Mouse (Mus musculus) kidney, embryonic 16.5 days (tissue): ENCODE data around the gene Klra5. TPM values are rescaled to one million over a fixed set of nuclear protein-coding genes. Genes with fewer than 3 reads are reported as not detected.
"Not testable (repeated sequence)": the region's sequence is repeated elsewhere in the genome, so short reads cannot be mapped to it uniquely, and the experiment has no call there.

Experiments used
- ATAC-seq: fragments of 200-750 bp; cut with Nextera tagmentation; 2 replicates; pipeline ENCODE4 v1.8.0; 2017; ENCODE audit warnings: moderate TSS enrichment; ENCODE audit not compliant: low FRiP score, low TSS enrichment
- H3K27ac ChIP-seq: fragments of 300-500 bp; sonication (generic); 2 replicates; pipeline ENCODE4 v1.5.1; 2014; ENCODE audit warnings: low read length
- H3K27me3 ChIP-seq: fragments of 300-500 bp; sonication (generic); 2 replicates; pipeline ENCODE4 v1.6.1; 2014; ENCODE audit warnings: low read length, control low read depth, mixed read lengths; ENCODE audit not compliant: insufficient read depth
- H3K36me3 ChIP-seq: fragments of 300-500 bp; sonication (generic); 2 replicates; pipeline ENCODE4 v1.6.1; 2014; ENCODE audit warnings: low read length, control low read depth, mixed read lengths; ENCODE audit not compliant: insufficient read depth
- H3K4me1 ChIP-seq: fragments of 300-500 bp; sonication (generic); 2 replicates; pipeline ENCODE4 v1.6.1; 2014; ENCODE audit warnings: low read length, control low read depth, mixed read lengths; ENCODE audit not compliant: insufficient read depth
- H3K4me2 ChIP-seq: fragments of 300-500 bp; sonication (generic); replicated peaks from 2 replicates; pipeline ENCODE4 v1.6.1; 2014; ENCODE audit warnings: low read depth, low read length
- H3K4me3 ChIP-seq: fragments of 300-500 bp; sonication (generic); 2 replicates; pipeline ENCODE4 v1.5.1; 2014; ENCODE audit warnings: mild to moderate bottlenecking, low read length
- H3K9ac ChIP-seq: fragments of 300-500 bp; sonication (generic); replicated peaks from 2 replicates; pipeline ENCODE4 v1.6.1; 2014; ENCODE audit warnings: low read length
- H3K9me3 ChIP-seq: fragments of 300-500 bp; sonication (generic); 2 replicates; pipeline ENCODE4 v1.6.1; 2016; ENCODE audit warnings: low read length, control low read depth
- WGBS: fragments of 180-500 bp; shearing (Covaris S2); extraction: QIAGEN DNeasy Blood & Tissue Kit; methylation state at CpG from one replicate; pipeline ENCODE4 v1.1.7; 2014; 5-methylcytosine and 5-hydroxymethylcytosine counted together
- polyA plus RNA-seq: library from polyadenylated mRNA; unstranded; fragments of >200 nt; fragmentation: Nextera tagmentation; extraction: Ambion mirVana; gene quantifications from 2 replicates; pipeline ENCODE4 v1.2.1, GENCODE M21; 2015

Klra5 gene
- not detected in 2 replicates for polyA plus RNA-seq

DNA sequence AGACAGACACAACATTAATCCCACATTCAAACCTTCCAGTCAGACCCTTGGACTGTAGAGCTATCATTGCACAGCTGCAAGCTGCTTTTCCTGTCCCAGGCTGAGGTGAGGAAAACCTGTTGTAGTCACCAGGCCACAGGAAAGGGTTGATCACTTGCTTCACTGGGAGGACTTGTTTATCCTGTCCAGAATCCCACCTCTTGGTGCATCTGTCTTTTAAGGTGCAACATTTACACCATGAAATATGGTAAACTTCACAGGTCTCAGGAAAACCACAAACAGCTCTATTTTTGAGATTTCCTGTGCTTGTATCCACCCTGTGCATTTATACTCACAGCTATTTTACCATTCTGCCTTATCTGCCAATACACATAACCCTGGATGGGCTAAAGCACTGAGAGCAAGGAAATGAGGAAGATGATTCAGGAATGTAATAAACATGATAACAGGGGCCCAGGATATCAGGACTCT, at the start of gene Klra5:
Klra5 (minus strand) TSS at position 175 of the 471 bp plus-strand sequence.
- H3K27me3 ChIP-seq, H3K9ac ChIP-seq, H3K4me2 ChIP-seq, H3K4me3 ChIP-seq, H3K27ac ChIP-seq, H3K36me3 ChIP-seq, ATAC-seq, H3K4me1 ChIP-seq: not testable (repeated sequence)
- H3K9me3 ChIP-seq = peaks cover 17% of the 10 kb centered on the region

GRCm38 (mm10) chr6:129916996-129917395, 454 bp downstream of the Klra5 start:
- Histone ChIP-seq H3K27me3 (no peaks in the 10 kb centered on the region), H3K4me2 (no peak overlapping the region), H3K9me3 (peaks cover 14% of the 10 kb centered on the region), H3K4me1 (no peaks in the 10 kb centered on the region), H3K36me3 (no peaks in the 10 kb centered on the region), H3K9ac (no peak overlapping the region), H3K27ac (no peak overlapping the region), H3K4me3 (no peak overlapping the region)
- ATAC-seq = no peak
- 76% methylated on average over 1 of the region's 1 CpGs for WGBS

DNA sequence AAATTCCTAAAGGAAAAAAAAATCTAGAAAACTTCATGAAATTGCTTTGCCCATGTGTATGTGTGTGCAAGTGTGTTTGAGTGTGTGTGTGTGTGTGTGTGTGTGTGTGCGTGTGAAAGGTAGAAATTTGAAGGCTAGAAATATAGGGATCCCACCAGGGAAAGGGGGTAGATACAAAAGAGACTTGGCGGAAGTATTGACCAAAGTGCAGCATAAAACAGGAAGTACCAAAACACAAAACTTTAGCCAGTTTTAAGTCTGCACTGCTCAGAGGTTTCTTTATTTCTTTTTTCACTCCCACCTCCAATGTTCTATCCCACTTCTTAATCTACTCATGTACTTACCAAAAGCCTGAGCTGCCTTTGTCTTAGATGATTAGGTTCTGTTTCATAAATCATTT, 34.9 kb downstream of the Klra5 start:
- no peak overlapping the region for H3K4me3 ChIP-seq
- peaks cover 2% of the 10 kb centered on the region; the same call in 1 of the 2 replicates for H3K9me3 ChIP-seq
- no peak overlapping the region for H3K9ac ChIP-seq
- H3K4me2 ChIP-seq = no peak overlapping the region
- no peaks in the 10 kb centered on the region for H3K4me1 ChIP-seq
- H3K36me3 ChIP-seq = no peaks in the 10 kb centered on the region
- no peak overlapping the region for H3K27ac ChIP-seq
- ATAC-seq = no peak
- H3K27me3 ChIP-seq = no peaks in the 10 kb centered on the region
- WGBS = 82% methylated on average over 2 of the region's 2 CpGs

GRCm38 (mm10) chr6:129876549-129876948, 40.9 kb downstream of the Klra5 start, which contains the start of gene Klra17:
Gene Klra17, minus strand, starts transcription at chr6:129876672.
- no peak within 1 kb of the TSS for H3K4me2 ChIP-seq
- ATAC-seq = no peak
- H3K9me3 ChIP-seq = peaks cover 2% of the 10 kb centered on the region; the same call in 1 of the 2 replicates
- H3K27ac ChIP-seq = no peak within 1 kb of the TSS
- H3K4me1 ChIP-seq = no peaks in the 10 kb centered on the region
- no peaks in the 10 kb centered on the region for H3K27me3 ChIP-seq
- no peak within 1 kb of the TSS for H3K4me3 ChIP-seq
- H3K36me3 ChIP-seq = no peaks in the 10 kb centered on the region
- 27% methylated on average over 1 of the region's 1 CpGs for WGBS
- H3K9ac ChIP-seq = no peak within 1 kb of the TSS

- WGBS = no CpG with 5 or more reads among the region's 3 CpGs
- H3K9me3 ChIP-seq, H3K36me3 ChIP-seq: not testable (repeated sequence)
These were observed 55.1 kb downstream of the Klra5 start, which contains the start of gene Gm17631 for GRCm38 (mm10) chr6:129862349-129862748. Gene Gm17631, plus strand, starts transcription at chr6:129862649.

More at GRCm38 (mm10) chr6:129862349-129862748, 55.1 kb downstream of the Klra5 start, which contains the start of gene Gm17631:
- ATAC-seq, H3K27me3 ChIP-seq, H3K4me3 ChIP-seq, H3K27ac ChIP-seq, H3K4me1 ChIP-seq, H3K9ac ChIP-seq, H3K4me2 ChIP-seq: not testable (repeated sequence)

Other genes starting within 250 kb of the Klra5 start
- not detected in 2 replicates for gene Klrc1, start 238.7 kb downstream of the Klra5 start, polyA plus RNA-seq
- not detected in 2 replicates for gene Klri1, start 200.5 kb downstream of the Klra5 start, polyA plus RNA-seq
- not detected in 2 replicates for gene Klri2, start 177.2 kb downstream of the Klra5 start, polyA plus RNA-seq
- gene Gm156, start 133.4 kb downstream of the Klra5 start, polyA plus RNA-seq = not detected in 2 replicates
- gene Gm17631, start 55.0 kb downstream of the Klra5 start, polyA plus RNA-seq = not detected in 2 replicates
- gene Klra17, start 41.0 kb downstream of the Klra5 start, polyA plus RNA-seq = not detected in 2 replicates
- not detected in 2 replicates for gene Klra6, start 109.3 kb upstream of the Klra5 start, polyA plus RNA-seq
- not detected in 2 replicates for gene Klra4, start 149.6 kb upstream of the Klra5 start, polyA plus RNA-seq
- gene Klra8, start 212.2 kb upstream of the Klra5 start, polyA plus RNA-seq = not detected in 2 replicates